Mouse (Mus musculus): ENCODE results near the gene Ak4.

DNA sequence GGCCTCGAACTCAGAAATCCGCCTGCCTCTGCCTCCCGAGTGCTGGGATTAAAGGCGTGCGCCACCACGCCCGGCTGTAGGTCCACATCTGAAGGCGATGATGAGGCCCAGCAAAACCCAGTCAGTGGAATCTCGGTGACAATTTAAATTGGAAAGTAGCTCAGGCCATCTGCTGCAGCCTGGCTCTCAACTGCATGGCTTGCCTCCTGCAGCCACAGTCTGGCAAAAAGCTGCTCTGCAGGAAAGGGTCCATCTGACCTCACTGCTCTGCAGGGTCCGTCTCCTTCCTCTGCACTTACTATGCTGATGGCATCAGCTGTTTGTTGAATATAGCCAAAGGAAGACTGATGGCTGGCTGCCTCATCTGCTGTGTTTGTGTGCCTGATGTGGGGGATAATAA, 3.9 kb downstream of the Ak4 start:
- TF ChIP-seq CTCF (IDR thresholded peaks at IDR 0.05; ENCODE audit: low read depth) (no peak), EP300 (IDR thresholded peaks at IDR 0.05; ENCODE audit: low read depth) (no peak)

Data from liver, embryonic 14.5 days (tissue).